Mouse (Mus musculus): ENCODE results near the gene Vegfc. TPM values are rescaled to one million over a fixed set of nuclear protein-coding genes. Genes with fewer than 3 reads are reported as not detected.

Gene Vegfc
- polyA plus RNA-seq, 1 experiment from 2014 or later: 22.8 TPM

DNA sequence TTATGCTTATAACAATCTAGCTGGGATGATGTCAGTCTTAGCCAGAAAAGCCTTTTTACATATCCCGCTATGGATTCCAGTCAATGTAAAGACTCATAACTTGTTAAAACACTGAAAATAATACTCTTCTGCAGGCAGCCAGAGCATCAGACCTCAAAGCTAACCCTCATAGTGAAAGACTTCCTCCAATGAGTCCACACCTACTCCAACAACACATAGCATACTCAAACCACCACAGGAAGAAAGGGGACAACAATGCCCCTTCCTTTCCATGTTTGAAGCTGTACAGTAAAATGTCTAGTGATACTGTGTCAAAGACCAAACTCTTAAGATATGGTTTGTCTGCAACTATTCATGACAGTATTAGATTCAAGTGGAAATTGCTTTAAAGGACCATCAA lies 153.2 kb downstream of the Vegfc start:
- Histone ChIP-seq H3K27me3 (replicated peaks; ENCODE audit: insufficient read depth, low read length) (no peaks in the 10 kb centered on the region), H3K9me3 (ENCODE audit: low read length) (no peaks in the 10 kb centered on the region), H3K9ac (replicated peaks; ENCODE audit: low read depth) (no peak overlapping the region), H3K27ac (ENCODE audit: low read length) (no peak overlapping the region), H3K36me3 (ENCODE audit: insufficient read depth, low read length) (no peaks in the 10 kb centered on the region), H3K4me3 (ENCODE audit: low read depth, low read length) (no peak overlapping the region), H3K4me1 (ENCODE audit: insufficient read depth, low read depth, low read length) (no peaks in the 10 kb centered on the region), H3K4me2 (replicated peaks; ENCODE audit: low read depth, low read length) (no peak overlapping the region)
- no peak for TF ChIP-seq EP300 (IDR thresholded peaks at IDR 0.05)
- TF ChIP-seq CTCF (IDR thresholded peaks at IDR 0.05): no peak
- ATAC-seq (no peak), DNase-seq (ENCODE audit: low spot score) (no peak)
- WGBS: 96% methylated on average over 1 of the region's 1 CpGs

GRCm38 (mm10) chr8:54233316-54233715 lies 155.9 kb downstream of the Vegfc start:
- no peaks in the 10 kb centered on the region for H3K9me3 ChIP-seq (ENCODE audit: low read length)
- ATAC-seq: no peak
- no peak for TF ChIP-seq CTCF (IDR thresholded peaks at IDR 0.05)
- H3K27me3 ChIP-seq (replicated peaks; ENCODE audit: insufficient read depth, low read length): no peaks in the 10 kb centered on the region
- no peak for DNase-seq (ENCODE audit: low spot score)
- H3K4me1 ChIP-seq (ENCODE audit: insufficient read depth, low read depth, low read length): no peaks in the 10 kb centered on the region
- 71% methylated on average over 6 of the region's 6 CpGs for whole genome bisulfite sequencing
- H3K27ac ChIP-seq (ENCODE audit: low read length): no peak overlapping the region
- H3K36me3 ChIP-seq (ENCODE audit: insufficient read depth, low read length): no peaks in the 10 kb centered on the region
- H3K4me3 ChIP-seq (ENCODE audit: low read depth, low read length): no peak overlapping the region
- H3K9ac ChIP-seq (replicated peaks; ENCODE audit: low read depth): no peak overlapping the region
- no peak overlapping the region for H3K4me2 ChIP-seq (replicated peaks; ENCODE audit: low read depth, low read length)

All from lung, postnatal 0 days (tissue).